Mouse (Mus musculus): Measurements from ENCODE around the gene Armc2. TPM values are rescaled to one million over a fixed set of nuclear protein-coding genes. Genes with fewer than 3 reads are reported as not detected.

Armc2 gene
- 3.4 and 4.2 TPM in 2 replicates for polyA plus RNA-seq (2015; fragmentation: Nextera tagmentation; extraction: Ambion mirVana)

DNA sequence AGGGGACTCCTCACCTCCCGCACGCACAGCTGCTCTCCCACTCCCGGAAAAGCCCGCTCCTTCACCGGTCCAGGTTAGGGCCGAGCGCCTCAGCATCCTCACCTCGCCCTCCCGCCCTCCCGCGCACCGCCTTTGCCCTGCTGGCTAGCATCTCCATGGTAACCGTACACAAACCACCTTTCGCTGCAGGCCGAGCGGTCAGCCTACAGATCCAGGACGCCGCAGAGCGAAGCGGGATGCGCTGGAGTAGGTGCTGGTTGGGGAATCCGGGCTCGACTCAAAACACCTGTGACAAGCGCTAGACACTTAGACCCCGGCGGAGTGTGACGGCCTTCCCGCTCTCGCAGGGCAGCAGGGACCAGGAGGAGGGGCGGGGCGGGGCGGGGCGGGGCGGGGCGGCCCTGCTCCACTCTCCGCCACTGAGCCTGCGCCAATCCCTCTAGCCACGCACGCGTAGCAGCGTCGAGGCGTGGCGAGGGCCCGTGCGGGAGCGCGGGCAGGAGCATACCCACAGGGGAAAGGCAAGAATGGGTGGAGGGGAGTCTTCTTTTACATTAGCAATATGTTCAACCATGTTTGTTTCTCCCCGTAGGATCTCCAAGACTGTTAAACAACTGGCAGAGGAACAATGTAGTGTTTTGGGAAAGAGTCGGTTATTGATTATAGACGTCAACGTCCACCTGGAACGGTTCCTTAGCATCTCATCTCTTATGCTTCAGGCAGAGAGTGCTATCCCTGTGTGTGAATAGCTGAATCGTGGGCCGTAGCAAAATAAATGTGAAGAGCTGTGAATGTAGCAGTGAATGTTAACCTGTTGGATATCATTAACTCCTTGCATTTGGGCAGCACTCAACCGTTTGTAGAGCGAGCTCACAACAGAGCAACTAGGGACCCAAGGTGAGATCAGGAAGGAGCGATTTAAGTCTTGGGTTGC is at the start of gene Armc2:
Gene Armc2 (minus strand): TSS at position 427 of the 934 bp plus-strand sequence.
- H3K4me1 ChIP-seq, result peaks cover 13% of the 10 kb centered on the region
- no peaks in the 10 kb centered on the region for H3K36me3 ChIP-seq
- no peak within 1 kb of the TSS for H3K27ac ChIP-seq
- H3K9me3 ChIP-seq, result no peaks in the 10 kb centered on the region
- H3K4me3 ChIP-seq, result peak within 1 kb of the TSS; percentile 61
- peak; percentile 97 for ATAC-seq (ENCODE audit: low FRiP score, low read depth)
- peaks cover 15% of the 10 kb centered on the region; the same call in 1 of the 2 replicates for H3K27me3 ChIP-seq
- peak within 1 kb of the TSS; percentile 65 for H3K9ac ChIP-seq
- peak within 1 kb of the TSS; percentile 82 for H3K4me2 ChIP-seq (replicated peaks)
- 2% methylated on average over 57 of the region's 58 CpGs for WGBS

- ATAC-seq (ENCODE audit: low FRiP score, low read depth), result no peak
- H3K27me3 ChIP-seq, result no peaks in the 10 kb centered on the region
- WGBS, result 34% methylated on average over 5 of the region's 5 CpGs
Measured at GRCm38 (mm10) chr10:42064446-42064845, 46.2 kb upstream of the Armc2 start.

DNA sequence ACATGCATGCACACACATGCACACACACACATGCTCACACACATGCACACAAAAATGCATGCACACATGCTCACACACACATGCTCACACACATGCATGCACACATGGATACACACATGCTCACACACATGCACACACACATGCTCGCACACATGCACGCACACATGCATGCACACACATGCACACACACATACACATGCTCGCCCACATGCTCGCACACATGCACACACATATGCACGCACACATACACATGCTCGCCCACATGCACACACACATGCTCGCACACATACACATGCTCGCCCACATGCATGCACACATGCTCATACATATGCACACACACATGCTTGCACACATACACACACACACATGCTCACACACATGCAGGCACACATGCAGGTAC is 41.3 kb upstream of the Armc2 start:
- H3K4me1 ChIP-seq, result peaks cover 29% of the 10 kb centered on the region
- H3K27ac ChIP-seq, result no peak overlapping the region
- H3K4me2 ChIP-seq (replicated peaks), result no peak overlapping the region
- no peaks in the 10 kb centered on the region for H3K27me3 ChIP-seq
- H3K4me3 ChIP-seq, result no peak overlapping the region
- no peaks in the 10 kb centered on the region for H3K36me3 ChIP-seq
- H3K9me3 ChIP-seq, result no peaks in the 10 kb centered on the region
- 98% methylated on average over 8 of the region's 8 CpGs for WGBS
- ATAC-seq (ENCODE audit: low FRiP score, low read depth), result no peak
- H3K9ac ChIP-seq, result no peak overlapping the region

More at GRCm38 (mm10) chr10:42064446-42064845, 46.2 kb upstream of the Armc2 start:
- Histone ChIP-seq H3K4me1 (no peaks in the 10 kb centered on the region), H3K9me3 (no peaks in the 10 kb centered on the region), H3K4me3 (no peak overlapping the region), H3K4me2 (replicated peaks) (no peak overlapping the region), H3K9ac (no peak overlapping the region), H3K36me3 (no peaks in the 10 kb centered on the region), H3K27ac (no peak overlapping the region)

GRCm38 (mm10) chr10:42057746-42058145 is 39.5 kb upstream of the Armc2 start:
- H3K27me3 ChIP-seq, result no peaks in the 10 kb centered on the region
- ATAC-seq (ENCODE audit: low FRiP score, low read depth), result no peak
- 49% methylated on average over 12 of the region's 12 CpGs for WGBS
- H3K27ac ChIP-seq, result no peak overlapping the region
- H3K4me1 ChIP-seq, result peaks cover 29% of the 10 kb centered on the region
- H3K36me3 ChIP-seq, result no peaks in the 10 kb centered on the region
- H3K4me3 ChIP-seq, result peak overlapping the region; percentile 17; the same call in 1 of the 2 replicates
- peak overlapping the region; percentile 35; the same call in 1 of the 2 replicates for H3K9ac ChIP-seq
- H3K4me2 ChIP-seq (replicated peaks), result peak overlapping the region; percentile 59
- H3K9me3 ChIP-seq, result no peaks in the 10 kb centered on the region

DNA sequence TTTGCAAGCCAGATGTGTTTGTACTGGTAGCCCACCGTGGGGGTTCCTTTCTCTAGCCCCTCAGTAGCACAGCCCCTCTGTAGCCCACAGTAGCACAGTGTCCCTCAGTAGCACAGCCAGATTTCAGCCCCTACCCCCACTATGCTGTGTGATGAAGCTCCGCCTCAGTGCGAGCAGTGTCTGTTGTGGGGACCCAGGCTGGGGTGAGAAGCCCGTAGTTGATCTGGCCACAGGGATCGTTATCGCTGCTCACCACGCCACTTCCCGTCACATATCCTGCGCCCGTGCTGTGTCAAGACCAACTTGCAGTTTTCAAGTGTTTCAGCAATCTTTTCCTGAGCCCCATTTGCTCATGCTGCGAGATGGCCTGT is 39.0 kb upstream of the Armc2 start:
- no peaks in the 10 kb centered on the region for H3K36me3 ChIP-seq
- peak overlapping the region; percentile 53; the same call in 1 of the 2 replicates for H3K27ac ChIP-seq
- peaks cover 30% of the 10 kb centered on the region for H3K4me1 ChIP-seq
- peak overlapping the region; percentile 59 for H3K4me2 ChIP-seq (replicated peaks)
- no peaks in the 10 kb centered on the region for H3K27me3 ChIP-seq
- no peaks in the 10 kb centered on the region for H3K9me3 ChIP-seq
- peak overlapping the region; percentile 17 for H3K4me3 ChIP-seq
- WGBS, result 18% methylated on average over 11 of the region's 11 CpGs
- peak overlapping the region; percentile 35 for H3K9ac ChIP-seq
- ATAC-seq (ENCODE audit: low FRiP score, low read depth), result peak; percentile 44; the same call in 1 of the 2 replicates

DNA sequence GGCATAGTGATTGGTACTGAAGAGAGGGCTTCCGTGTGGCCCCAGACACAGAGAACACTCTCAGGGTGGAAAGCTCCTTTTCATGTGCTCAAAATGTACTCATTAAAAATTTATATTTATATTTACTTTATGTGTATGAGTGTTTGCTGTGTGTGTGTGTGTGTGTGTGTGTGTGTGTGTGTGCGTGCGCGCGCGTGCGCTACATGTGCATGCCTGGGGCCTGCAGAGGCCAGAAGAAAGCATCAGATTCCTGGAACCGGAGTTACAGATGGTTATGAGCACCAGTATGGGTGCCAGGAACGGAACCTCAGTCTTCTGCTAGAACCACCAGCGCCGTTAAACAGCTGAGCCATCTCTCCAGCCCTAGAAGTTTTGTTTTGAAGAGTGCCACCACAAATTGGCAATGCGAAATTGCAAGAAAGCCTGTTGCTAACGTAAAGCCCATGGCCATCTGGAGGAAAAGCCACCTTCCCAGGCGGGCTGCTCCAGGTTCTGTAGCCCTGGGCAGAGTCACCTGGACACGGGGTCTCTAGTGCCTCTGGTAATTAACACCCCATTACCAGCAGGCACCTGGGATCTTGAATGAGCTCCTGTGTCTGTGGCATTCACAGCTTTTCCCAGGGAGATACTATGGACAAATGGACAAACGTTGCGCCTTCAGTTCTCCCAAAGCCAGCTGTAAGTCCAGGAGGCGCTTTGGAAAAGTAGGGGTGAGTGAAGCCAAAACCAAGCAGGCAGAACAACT is 38.4 kb upstream of the Armc2 start:
- H3K4me1 ChIP-seq, result peaks cover 36% of the 10 kb centered on the region
- H3K9ac ChIP-seq, result peak overlapping the region; percentile 35; the same call in 1 of the 2 replicates
- ATAC-seq (ENCODE audit: low FRiP score, low read depth), result no peak
- H3K4me2 ChIP-seq (replicated peaks), result peak overlapping the region; percentile 59
- H3K27me3 ChIP-seq, result no peaks in the 10 kb centered on the region
- 50% methylated on average over 18 of the region's 18 CpGs for WGBS
- H3K27ac ChIP-seq, result no peak overlapping the region
- no peaks in the 10 kb centered on the region for H3K9me3 ChIP-seq
- no peaks in the 10 kb centered on the region for H3K36me3 ChIP-seq
- no peak overlapping the region for H3K4me3 ChIP-seq

GRCm38 (mm10) chr10:42055224-42056165 is 37.3 kb upstream of the Armc2 start:
- Histone ChIP-seq H3K4me1 (peaks cover 38% of the 10 kb centered on the region), H3K27me3 (no peaks in the 10 kb centered on the region), H3K9me3 (no peaks in the 10 kb centered on the region), H3K4me3 (no peak overlapping the region), H3K4me2 (replicated peaks) (peak overlapping the region; percentile 43), H3K27ac (no peak overlapping the region), H3K36me3 (no peaks in the 10 kb centered on the region), H3K9ac (no peak overlapping the region)
- ATAC-seq (ENCODE audit: low FRiP score, low read depth), result no peak
- WGBS, result 33% methylated on average over 28 of the region's 29 CpGs

- no peaks in the 10 kb centered on the region for H3K36me3 ChIP-seq
- H3K9ac ChIP-seq, result no peak overlapping the region
- H3K4me1 ChIP-seq, result peaks cover 18% of the 10 kb centered on the region; the same call in 1 of the 2 replicates
- H3K9me3 ChIP-seq, result no peaks in the 10 kb centered on the region
- no peaks in the 10 kb centered on the region for H3K27me3 ChIP-seq
- H3K4me3 ChIP-seq, result no peak overlapping the region
- ATAC-seq (ENCODE audit: low FRiP score, low read depth), result no peak
- H3K27ac ChIP-seq, result no peak overlapping the region
- WGBS, result 84% methylated on average over 6 of the region's 6 CpGs
- no peak overlapping the region for H3K4me2 ChIP-seq (replicated peaks)
Measured at GRCm38 (mm10) chr10:42051069-42051468, 32.8 kb upstream of the Armc2 start.

DNA sequence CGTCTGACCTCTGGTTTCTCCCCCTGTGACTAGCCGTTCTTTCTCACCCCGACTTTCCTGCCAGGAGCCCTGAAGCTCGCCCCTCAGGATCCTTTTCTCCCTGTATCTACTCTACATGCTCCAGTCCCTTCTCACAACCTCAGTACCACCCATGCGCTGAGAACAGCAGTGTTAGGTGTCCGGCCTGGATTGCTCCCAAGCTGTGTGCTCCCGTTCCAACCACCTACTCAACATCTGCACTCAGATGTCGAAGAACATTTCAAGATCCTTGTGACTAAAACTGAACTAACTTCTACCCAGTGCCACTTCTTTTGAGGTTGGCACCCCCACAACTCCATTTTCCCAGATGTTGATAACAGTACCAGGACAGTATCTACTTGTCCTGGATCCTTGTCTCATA is 30.4 kb upstream of the Armc2 start:
- Histone ChIP-seq H3K4me3 (no peak overlapping the region), H3K9me3 (no peaks in the 10 kb centered on the region), H3K27me3 (no peaks in the 10 kb centered on the region), H3K36me3 (no peaks in the 10 kb centered on the region), H3K27ac (no peak overlapping the region), H3K9ac (no peak overlapping the region), H3K4me2 (replicated peaks) (no peak overlapping the region), H3K4me1 (0 out of 2 replicates have a peak, but pooled peaks cover 9% of the 10 kb centered on the region)
- ATAC-seq (ENCODE audit: low FRiP score, low read depth), result no peak
- 90% methylated on average over 8 of the region's 8 CpGs for WGBS

DNA sequence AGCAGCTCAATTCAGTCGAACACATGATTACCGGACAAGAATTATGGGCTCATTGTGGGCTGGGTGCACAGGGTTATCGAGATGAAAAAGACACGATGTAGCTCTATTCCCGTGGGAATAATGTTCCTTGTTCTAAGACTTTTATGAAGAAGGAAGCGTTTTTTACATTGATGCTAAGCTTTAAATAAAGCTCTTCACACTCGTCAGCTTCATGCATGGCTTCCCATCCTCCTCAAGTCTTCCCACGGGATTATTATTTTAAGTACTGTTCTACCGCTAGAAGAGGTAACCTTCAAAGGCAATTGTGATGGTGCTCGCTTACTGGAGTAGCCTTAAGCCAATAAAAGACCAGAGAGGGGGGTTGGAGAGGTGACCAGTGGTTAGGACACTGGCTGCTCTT is 26.3 kb upstream of the Armc2 start:
- H3K4me3 ChIP-seq, result no peak overlapping the region
- no peaks in the 10 kb centered on the region for H3K36me3 ChIP-seq
- H3K27ac ChIP-seq, result no peak overlapping the region
- ATAC-seq (ENCODE audit: low FRiP score, low read depth), result no peak
- H3K9ac ChIP-seq, result no peak overlapping the region
- WGBS, result 84% methylated on average over 10 of the region's 10 CpGs
- H3K27me3 ChIP-seq, result no peaks in the 10 kb centered on the region
- peaks cover 14% of the 10 kb centered on the region for H3K4me1 ChIP-seq
- no peaks in the 10 kb centered on the region for H3K9me3 ChIP-seq
- no peak overlapping the region for H3K4me2 ChIP-seq (replicated peaks)

GRCm38 (mm10) chr10:42043307-42043706 is 25.1 kb upstream of the Armc2 start:
- H3K27ac ChIP-seq, result no peak overlapping the region
- WGBS, result 75% methylated on average over 3 of the region's 3 CpGs
- H3K27me3 ChIP-seq, result no peaks in the 10 kb centered on the region
- no peak overlapping the region for H3K4me2 ChIP-seq (replicated peaks)
- peaks cover 18% of the 10 kb centered on the region for H3K4me1 ChIP-seq
- H3K36me3 ChIP-seq, result no peaks in the 10 kb centered on the region
- ATAC-seq (ENCODE audit: low FRiP score, low read depth), result no peak
- no peak overlapping the region for H3K9ac ChIP-seq
- no peaks in the 10 kb centered on the region for H3K9me3 ChIP-seq
- H3K4me3 ChIP-seq, result no peak overlapping the region

All from limb, embryonic 13.5 days (tissue).